Mouse (Mus musculus): Measurements from ENCODE around the gene Cep170b. TPM values are rescaled to one million over a fixed set of nuclear protein-coding genes. Genes with fewer than 3 reads are reported as not detected.

Cep170b gene
- total RNA-seq, 2 experiments from 2014 or later: 8.8 to 9.1 TPM

DNA sequence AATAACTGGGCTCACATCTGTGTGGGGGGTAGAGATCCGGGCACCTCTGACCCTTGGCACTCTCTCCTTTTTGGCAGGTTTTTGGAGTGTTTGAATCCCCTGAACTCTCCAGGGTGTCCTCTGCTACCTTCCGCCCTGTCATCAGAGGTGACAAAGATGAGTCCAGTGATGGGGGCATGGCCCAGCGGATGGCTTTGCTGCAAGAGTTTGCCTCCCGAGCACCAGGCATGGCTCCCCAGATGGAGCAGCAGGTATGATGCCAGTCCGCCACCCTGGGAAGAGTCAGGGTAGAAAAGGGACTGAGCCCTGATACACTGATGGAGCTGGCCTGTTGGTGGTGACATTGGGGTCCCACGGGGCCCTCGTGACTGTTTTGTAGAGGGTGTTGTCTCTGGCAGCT, 16.8 kb downstream of the Cep170b start:
- no peak for DNase-seq

- DNase-seq: peak; percentile 61
These were observed 17.5 kb downstream of the Cep170b start for GRCm38 (mm10) chr12:112737761-112738160.

DNA sequence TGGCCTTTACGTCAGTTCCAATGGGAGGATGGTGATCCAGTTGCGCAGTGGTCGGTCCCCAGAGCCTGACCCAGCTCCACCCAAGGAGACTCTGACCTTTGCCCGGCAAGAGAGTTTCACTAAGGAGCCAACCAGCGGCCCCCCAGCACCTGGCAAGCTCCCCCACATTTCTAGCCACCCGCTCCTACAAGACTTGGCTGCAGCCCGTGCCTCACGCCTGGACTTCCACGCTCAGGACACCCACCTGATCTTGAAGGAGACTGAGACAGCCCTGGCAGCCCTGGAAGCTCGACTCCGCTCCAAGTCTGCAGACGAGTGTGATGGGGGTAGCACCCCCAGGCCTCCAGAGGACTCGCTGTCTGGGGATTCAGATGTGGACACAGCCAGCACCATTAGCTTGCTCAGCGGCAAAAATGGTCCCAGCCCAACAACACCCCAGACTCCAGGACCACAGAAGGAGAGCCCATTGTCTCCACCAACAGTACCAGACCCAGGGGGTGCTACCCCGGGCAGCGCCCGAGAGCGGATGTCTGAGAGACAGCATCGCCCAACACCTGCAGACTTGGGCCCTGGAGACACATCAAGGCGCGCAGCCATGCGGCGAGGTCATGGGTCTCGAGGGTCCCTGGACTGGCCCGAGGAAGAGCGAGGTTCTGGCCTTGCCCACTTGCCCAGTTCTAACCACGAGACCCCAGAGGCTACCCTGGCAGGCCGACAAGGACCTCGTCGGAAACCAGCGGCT, 18.2 kb downstream of the Cep170b start:
- DNase-seq: no peak

DNA sequence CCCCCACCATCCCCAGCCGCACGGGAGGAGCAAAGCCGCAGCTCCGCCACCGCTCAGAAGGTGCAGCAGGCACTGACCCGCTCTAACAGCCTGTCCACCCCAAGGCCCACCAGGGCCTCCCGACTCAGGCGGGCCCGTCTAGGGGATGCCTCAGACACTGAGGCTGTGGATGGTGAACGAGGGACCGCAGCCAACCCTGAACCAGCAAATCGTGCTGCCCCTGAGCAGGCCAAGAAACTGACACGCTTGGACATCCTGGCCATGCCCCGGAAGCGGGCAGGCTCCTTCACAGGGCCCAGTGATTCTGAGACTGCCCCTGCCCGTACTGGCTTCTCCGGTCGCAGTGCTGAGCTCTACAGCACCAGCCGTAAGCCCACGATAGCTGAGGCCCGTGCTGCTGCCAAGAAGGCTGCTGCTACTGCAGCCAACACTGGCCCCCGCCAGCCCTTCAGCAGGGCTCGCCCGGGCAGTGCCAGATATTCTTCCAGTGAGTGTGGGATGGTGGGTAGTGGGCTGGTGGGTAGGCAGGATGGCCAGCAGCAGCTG, 18.8 kb downstream of the Cep170b start:
- DNase-seq: no peak

DNA sequence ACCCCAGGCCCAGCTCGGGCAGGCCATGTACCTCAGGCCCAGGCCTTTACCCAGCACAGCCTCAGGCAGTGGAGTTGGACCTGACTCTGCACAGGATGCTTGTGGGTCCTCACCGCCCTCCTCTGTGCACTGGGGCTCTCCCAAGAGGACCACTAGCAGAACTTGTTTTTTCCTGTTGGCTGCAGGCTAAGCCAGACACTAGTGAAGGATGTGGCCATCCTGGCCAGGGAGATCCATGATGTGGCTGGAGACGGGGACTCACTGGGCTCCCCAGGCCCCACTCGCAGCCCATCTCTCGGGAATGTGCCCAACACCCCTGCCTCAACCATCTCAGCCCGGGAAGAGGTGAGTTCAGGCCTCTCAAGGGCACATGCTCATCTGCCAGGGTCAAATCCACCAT, 22.5 kb downstream of the Cep170b start:
- DNase-seq: no peak

GRCm38 (mm10) chr12:112743168-112743975, 23.1 kb downstream of the Cep170b start:
- peak; percentile 73 for DNase-seq

DNA sequence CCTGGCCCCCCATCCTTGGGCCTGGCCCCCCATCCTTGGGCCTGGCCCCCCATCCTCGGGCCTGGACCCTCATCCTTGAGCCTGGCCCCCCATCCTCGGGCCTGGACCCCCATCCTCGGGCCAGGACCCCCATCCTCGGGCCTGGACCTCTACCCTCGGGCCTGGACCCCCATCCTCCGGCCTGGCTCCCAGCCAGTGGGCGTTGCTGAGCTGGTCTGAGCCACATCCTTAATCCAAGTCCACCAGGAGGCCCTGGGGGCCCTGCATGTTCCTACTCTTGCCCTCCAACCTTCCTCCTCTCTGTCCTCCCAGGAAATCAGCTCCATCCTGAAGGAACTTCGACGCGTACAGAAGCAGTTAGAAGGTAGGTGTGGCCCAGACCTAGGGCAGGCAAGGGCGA, 24.0 kb downstream of the Cep170b start:
- DNase-seq: no peak

GRCm38 (mm10) chr12:112744891-112745580, 24.8 kb downstream of the Cep170b start:
- DNase-seq: no peak

GRCm38 (mm10) chr12:112745716-112746115, 25.5 kb downstream of the Cep170b start:
- no peak for DNase-seq

DNA sequence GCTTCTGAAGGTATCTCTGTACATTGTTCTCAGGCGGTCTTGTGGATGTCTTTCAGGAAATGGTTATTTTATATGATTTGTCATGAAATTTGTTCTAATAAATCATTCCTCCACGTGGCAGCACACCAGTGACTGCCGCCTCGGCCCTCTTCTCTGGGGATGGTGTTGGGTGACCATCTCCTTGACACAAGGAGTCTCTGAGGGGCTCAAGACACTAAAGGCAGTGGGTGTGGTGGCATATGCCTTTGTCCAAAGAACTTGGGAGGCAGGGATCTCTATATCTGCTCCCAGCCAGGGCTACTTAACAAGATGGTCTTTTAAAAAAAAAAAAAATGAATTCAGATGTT, 26.2 kb downstream of the Cep170b start:
- no peak for DNase-seq

- no peak for DNase-seq
These were observed 26.8 kb downstream of the Cep170b start for GRCm38 (mm10) chr12:112746808-112747605.

GRCm38 (mm10) chr12:112747606-112747970, 27.3 kb downstream of the Cep170b start:
- DNase-seq: no peak

GRCm38 (mm10) chr12:112750976-112751375, 30.7 kb downstream of the Cep170b start:
- no peak for DNase-seq

DNA sequence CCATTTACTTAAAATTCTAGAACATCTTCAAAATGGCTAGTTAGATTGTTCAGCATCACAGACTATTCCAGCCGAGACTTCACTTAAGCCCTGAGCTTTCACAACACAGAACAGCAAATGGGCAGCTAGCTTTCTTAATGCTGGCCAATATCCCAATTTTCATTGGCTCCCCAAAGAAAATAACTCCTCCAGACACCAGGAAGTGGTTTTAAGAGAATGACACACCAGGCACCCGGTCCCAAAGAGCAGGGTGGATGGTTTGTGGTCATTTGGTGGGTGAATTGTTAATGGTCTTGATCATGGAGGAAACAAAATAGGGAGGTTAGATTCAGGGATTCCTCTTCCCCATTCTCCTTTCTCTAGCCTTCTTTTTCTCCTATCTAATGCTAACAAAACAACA, 32.1 kb downstream of the Cep170b start:
- DNase-seq: no peak

- no peak for DNase-seq
These were observed 35.6 kb downstream of the Cep170b start for GRCm38 (mm10) chr12:112755900-112756299.

DNA sequence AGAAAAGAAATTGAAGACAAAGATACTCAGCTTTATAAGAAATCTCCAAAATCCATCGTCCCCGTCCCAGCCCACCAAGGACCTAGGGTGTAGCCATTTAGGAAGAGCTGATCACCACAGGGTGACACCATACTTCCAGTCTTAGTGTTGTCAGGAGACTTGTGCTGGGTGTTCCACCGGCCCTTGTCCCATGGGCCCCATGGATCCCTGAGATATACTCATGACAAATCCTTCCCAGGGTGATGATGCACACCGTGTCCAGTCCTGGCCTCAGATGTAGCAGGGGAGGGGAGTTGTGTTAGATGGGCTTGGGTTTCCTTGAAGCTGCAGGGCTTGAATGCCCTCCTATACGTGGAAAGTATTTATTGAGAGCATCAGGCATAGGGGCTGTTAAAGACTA, 37.6 kb downstream of the Cep170b start:
- DNase-seq: no peak

GRCm38 (mm10) chr12:112759471-112759870, 39.2 kb downstream of the Cep170b start:
- no peak for DNase-seq

- peak; percentile 4 for DNase-seq
These were observed 40.1 kb downstream of the Cep170b start, which contains the start of gene Pld4 for GRCm38 (mm10) chr12:112760154-112760926. Gene Pld4 (plus strand): TSS chr12:112760655.

GRCm38 (mm10) chr12:112761411-112761810, 41.2 kb downstream of the Cep170b start:
- no peak for DNase-seq

DNA sequence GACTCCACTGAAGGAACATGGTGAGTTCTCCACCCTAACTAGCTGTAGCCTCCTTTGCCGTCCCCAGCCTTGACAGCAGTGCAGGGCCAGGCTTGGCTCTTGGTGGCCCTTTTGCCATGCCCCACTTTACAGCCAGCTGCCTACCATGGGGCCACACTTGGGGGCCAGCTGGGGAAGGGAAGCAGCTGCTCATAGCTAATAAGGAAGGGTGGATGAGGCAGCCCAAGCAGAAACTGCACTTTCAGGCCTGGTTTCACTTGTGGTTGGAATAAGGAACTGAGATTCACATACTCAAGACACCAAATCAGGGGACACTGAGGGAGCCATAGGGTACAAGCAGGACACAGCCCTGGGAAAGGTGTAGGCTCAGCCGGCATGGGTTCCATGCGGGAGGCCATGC, 41.8 kb downstream of the Cep170b start:
- DNase-seq: no peak

DNA sequence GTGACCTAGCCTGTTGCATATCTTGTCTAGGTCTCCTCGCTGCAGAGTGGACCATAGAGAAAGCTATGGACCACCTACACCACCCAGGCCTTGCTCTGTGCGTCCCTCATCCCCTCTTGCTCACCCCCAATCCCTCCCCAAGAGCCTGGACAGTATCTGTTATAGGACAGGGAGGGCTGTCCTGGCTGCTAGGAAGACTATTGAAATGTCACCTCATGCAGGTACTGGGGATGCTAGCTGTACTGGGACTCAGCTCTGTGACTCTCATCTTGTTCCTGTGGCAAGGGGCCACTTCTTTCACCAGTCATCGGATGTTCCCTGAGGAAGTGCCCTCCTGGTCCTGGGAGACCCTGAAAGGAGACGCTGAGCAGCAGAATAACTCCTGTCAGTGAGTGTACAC, 42.9 kb downstream of the Cep170b start:
- no peak for DNase-seq

All from gastrocnemius, postnatal 25 days (tissue).